Mouse (Mus musculus) MEL (cell line): ENCODE measurements at regions not wholly inside any gene's neighbourhood (a gene's known extent, or its start where the extent isn't known, plus 50 kb on each side); places are given as distances from the start of the nearest gene placed in this dataset.

Source experiments
- DNase-seq: peaks from one replicate; pipeline ENCODE4 v3.0.0; 2011; ENCODE audit warnings: low read depth, low spot score
- H3K27ac ChIP-seq: 2 replicates; pipeline ENCODE4 v1.5.1; 2012; ENCODE audit warnings: low read depth, mild to moderate bottlenecking, control low read depth, low read length, moderate library complexity; ENCODE audit not compliant: control insufficient read depth
- H3K27me3 ChIP-seq, 2 experiments: fragments of 150-350 bp in 1 of 2; sonication (generic) in 1 of 2; 2 replicates each; pipeline ENCODE4 v1.6.1; 2012; ENCODE audit warnings: low read length in 2 of 2, mild to moderate bottlenecking in 2 of 2, improper control_type of control experiment in 1 of 2, moderate library complexity in 1 of 2; ENCODE audit not compliant: insufficient read depth in 2 of 2, control insufficient read depth in 1 of 2
- H3K36me3 ChIP-seq, 2 experiments: 2 replicates each; pipeline ENCODE4 v1.6.1; 2012 to 2014; ENCODE audit warnings: low read length in 2 of 2, improper control_type of control experiment in 1 of 2, inconsistent platforms in 1 of 2, mild to moderate bottlenecking in 1 of 2; ENCODE audit not compliant: insufficient read depth in 2 of 2, control insufficient read depth in 1 of 2
- H3K4me1 ChIP-seq, 2 experiments: fragments of 150-350 bp in 1 of 2; sonication (generic) in 1 of 2; 2 replicates each; pipeline ENCODE4 v1.6.1; 2012; ENCODE audit warnings: low read length in 2 of 2, improper control_type of control experiment in 1 of 2, mild to moderate bottlenecking in 1 of 2; ENCODE audit not compliant: insufficient read depth in 2 of 2, control insufficient read depth in 1 of 2
- H3K4me3 ChIP-seq, 2 experiments: fragments of 150-350 bp in 1 of 2; sonication (generic) in 1 of 2; 2 replicates each; pipeline ENCODE4 v1.5.1; 2012; ENCODE audit warnings: low read depth in 2 of 2, low read length in 2 of 2, mild to moderate bottlenecking in 2 of 2, moderate library complexity in 2 of 2, control low read depth in 1 of 2, improper control_type of control experiment in 1 of 2; ENCODE audit not compliant: control insufficient read depth in 1 of 2, insufficient read depth in 1 of 2
- H3K79me2 ChIP-seq: 2 replicates; pipeline ENCODE4 v1.6.1; 2012; ENCODE audit warnings: mild to moderate bottlenecking, low read length, moderate library complexity; ENCODE audit not compliant: control insufficient read depth, poor library complexity, insufficient read depth
- H3K9ac ChIP-seq: 2 replicates; pipeline ENCODE4 v1.6.1; 2012; ENCODE audit warnings: low read depth, mild to moderate bottlenecking, control low read depth, low read length, moderate library complexity; ENCODE audit not compliant: control insufficient read depth, poor library complexity, severe bottlenecking
- H3K9me3 ChIP-seq: fragments of 150-350 bp; sonication (generic); replicated peaks from 2 replicates; pipeline ENCODE4 v1.6.1; 2012; ENCODE audit warnings: mild to moderate bottlenecking, low read length, improper control_type of control experiment, moderate library complexity; ENCODE audit not compliant: insufficient read depth
- CHD2 ChIP-seq: IDR thresholded peaks from 2 replicates; pipeline ENCODE4 v1.6.1; 2011; ENCODE audit warnings: low read length, improper control_type of control experiment
- E2F4 ChIP-seq: IDR thresholded peaks from 2 replicates; pipeline ENCODE4 v1.6.1; 2011; ENCODE audit warnings: low read depth, low read length, improper control_type of control experiment, borderline replicate concordance
- ETS1 ChIP-seq: IDR thresholded peaks from 2 replicates; pipeline ENCODE4 v1.6.1; 2012; ENCODE audit warnings: low read depth, mild to moderate bottlenecking, inconsistent platforms, low read length, improper control_type of control experiment, moderate library complexity
- GABPA ChIP-seq: IDR thresholded peaks from 2 replicates; pipeline ENCODE4 v1.6.1; 2012; ENCODE audit warnings: low read depth, mild to moderate bottlenecking, inconsistent platforms, low read length, improper control_type of control experiment, moderate library complexity
- HCFC1 ChIP-seq: IDR thresholded peaks from 2 replicates; pipeline ENCODE4 v1.6.1; 2012; ENCODE audit warnings: low read depth, mild to moderate bottlenecking, inconsistent platforms, low read length, improper control_type of control experiment, moderate library complexity
- KAT2A ChIP-seq: conservative IDR thresholded peaks from 2 replicates; pipeline ENCODE4 v1.6.1; 2012; ENCODE audit warnings: low read depth, low read length, improper control_type of control experiment, inconsistent platforms
- MAX ChIP-seq: IDR thresholded peaks from 2 replicates; pipeline ENCODE4 v1.6.1; 2011; ENCODE audit warnings: low read length, improper control_type of control experiment
- MAZ ChIP-seq: IDR thresholded peaks from 2 replicates; pipeline ENCODE4 v1.6.1; 2012; ENCODE audit warnings: low read depth, mild to moderate bottlenecking, inconsistent platforms, low read length, improper control_type of control experiment
- MYC ChIP-seq: IDR thresholded peaks from 2 replicates; pipeline ENCODE4 v1.6.1; 2011; ENCODE audit warnings: low read depth, mild to moderate bottlenecking, low read length, improper control_type of control experiment, moderate library complexity
- NELFE ChIP-seq: IDR thresholded peaks from 2 replicates; pipeline ENCODE4 v1.6.1; 2011; ENCODE audit warnings: low read depth, low read length, improper control_type of control experiment
- NRF1 ChIP-seq: IDR thresholded peaks from 2 replicates; pipeline ENCODE4 v1.6.1; 2014; ENCODE audit warnings: low read depth, mild to moderate bottlenecking, inconsistent platforms, low read length, improper control_type of control experiment, moderate library complexity; ENCODE audit not compliant: poor library complexity, insufficient read depth, severe bottlenecking
- POLR2A ChIP-seq, 2 experiments: IDR thresholded peaks; 2 replicates each; pipeline ENCODE4 v1.6.1; 2011 to 2012; ENCODE audit warnings: low read length in 2 of 2, mild to moderate bottlenecking in 2 of 2, control low read depth in 1 of 2, improper control_type of control experiment in 1 of 2, low read depth in 1 of 2, moderate library complexity in 1 of 2; ENCODE audit not compliant: control insufficient read depth in 1 of 2, insufficient read depth in 1 of 2, poor library complexity in 1 of 2
- POLR2AphosphoS5 ChIP-seq: IDR thresholded peaks from 2 replicates; pipeline ENCODE4 v1.6.1; 2012; ENCODE audit warnings: low read depth, borderline replicate concordance, mild to moderate bottlenecking, inconsistent platforms, low read length, moderate library complexity, mixed read lengths
- RCOR1 ChIP-seq: IDR thresholded peaks from 2 replicates; pipeline ENCODE4 v1.6.1; 2012; ENCODE audit warnings: low read depth, mild to moderate bottlenecking, inconsistent platforms, low read length, improper control_type of control experiment
- SIN3A ChIP-seq: IDR thresholded peaks from 2 replicates; pipeline ENCODE4 v1.6.1; 2012; ENCODE audit warnings: low read length, improper control_type of control experiment, inconsistent platforms
- TAL1 ChIP-seq: IDR thresholded peaks from 2 replicates; pipeline ENCODE4 v1.6.1; 2012; ENCODE audit warnings: mild to moderate bottlenecking, inconsistent platforms, low read length, moderate library complexity, mixed read lengths
- TBP ChIP-seq: IDR thresholded peaks from 2 replicates; pipeline ENCODE4 v1.8.0; 2011; ENCODE audit warnings: low read depth, low read length, improper control_type of control experiment
- TCF12 ChIP-seq: IDR thresholded peaks from 2 replicates; pipeline ENCODE4 v1.6.1; 2014; ENCODE audit warnings: low read depth, mild to moderate bottlenecking, inconsistent platforms, low read length, improper control_type of control experiment, moderate library complexity
- UBTF ChIP-seq: IDR thresholded peaks from 2 replicates; pipeline ENCODE4 v1.6.1; 2012; ENCODE audit warnings: low read depth, mild to moderate bottlenecking, inconsistent platforms, low read length, improper control_type of control experiment, moderate library complexity, borderline replicate concordance; ENCODE audit not compliant: insufficient read depth
- USF2 ChIP-seq, 2 experiments: IDR thresholded peaks; 2 replicates each; pipeline ENCODE4 v1.6.1; 2011 to 2012; ENCODE audit warnings: improper control_type of control experiment in 2 of 2, low read length in 2 of 2, borderline replicate concordance in 1 of 2, inconsistent platforms in 1 of 2, low read depth in 1 of 2, mild to moderate bottlenecking in 1 of 2; ENCODE audit not compliant: insufficient read depth in 1 of 2
- ZC3H11A ChIP-seq: IDR thresholded peaks from 2 replicates; pipeline ENCODE4 v1.6.1; 2012; ENCODE audit warnings: low read depth, mild to moderate bottlenecking, inconsistent platforms, low read length, improper control_type of control experiment
- ZKSCAN1 ChIP-seq: IDR thresholded peaks from 2 replicates; pipeline ENCODE4 v1.6.1; 2012; ENCODE audit warnings: low read depth, mild to moderate bottlenecking, inconsistent platforms, low read length, improper control_type of control experiment, moderate library complexity

- H3K9me3 ChIP-seq: no peaks in the 10 kb centered on the region
- no peaks in the 10 kb centered on the region for H3K27me3 ChIP-seq
- DNase-seq: no peak
- H3K9ac ChIP-seq: no peak overlapping the region
- no peaks in the 10 kb centered on the region for H3K79me2 ChIP-seq
- H3K4me1 ChIP-seq: no peaks in the 10 kb centered on the region
- no peak overlapping the region for H3K27ac ChIP-seq
- TF ChIP-seq ETS1: no peak
- no peak for TF ChIP-seq POLR2A (IDR thresholded peaks at IDR 0.05; ENCODE audit: control insufficient read depth in 1 of 2, insufficient read depth in 1 of 2, low read depth in 1 of 2, low read length in 2 of 2, poor library complexity in 1 of 2)
- TF ChIP-seq RCOR1: no peak
- no peak for TF ChIP-seq TCF12
- no peak for TF ChIP-seq TBP
- TF ChIP-seq UBTF: no peak
- TF ChIP-seq ZKSCAN1: no peak
- no peak for TF ChIP-seq HCFC1
- no peak for TF ChIP-seq CHD2
- no peak for TF ChIP-seq NRF1
- no peaks in the 10 kb centered on the region for H3K36me3 ChIP-seq
- H3K4me3 ChIP-seq: no peak overlapping the region
Measured at GRCm38 (mm10) chr3:52728860-52729259, 288.2 kb downstream of the Cog6 start.

- no peak for DNase-seq
- no peak overlapping the region for H3K27ac ChIP-seq
- no peaks in the 10 kb centered on the region for H3K4me1 ChIP-seq
- no peak overlapping the region for H3K4me3 ChIP-seq
- TF ChIP-seq E2F4 (no peak), MAX (no peak), KAT2A (no peak), TCF12 (no peak), NRF1 (no peak), TAL1 (no peak), POLR2AphosphoS5 (no peak), MYC (no peak), USF2 (IDR thresholded peaks at IDR 0.05; ENCODE audit: borderline replicate concordance in 1 of 2, insufficient read depth in 1 of 2, low read depth in 1 of 2, low read length in 2 of 2) (no peak), ZC3H11A (no peak), UBTF (no peak), NELFE (no peak), MAZ (no peak), SIN3A (no peak), GABPA (no peak)
- TF ChIP-seq, all 39 proteins: peak for 0
- Histone ChIP-seq H3K9me3 (no peaks in the 10 kb centered on the region), H3K9ac (no peak overlapping the region), H3K79me2 (no peaks in the 10 kb centered on the region), H3K27me3 (no peaks in the 10 kb centered on the region), H3K36me3 (no peaks in the 10 kb centered on the region)
Measured at GRCm38 (mm10) chr3:52728426-52728825, 288.6 kb downstream of the Cog6 start.
